Mouse (Mus musculus) heart, adult 10 weeks (tissue): ENCODE data around the gene Zic3. TPM values are rescaled to one million over a fixed set of nuclear protein-coding genes. Genes with fewer than 3 reads are reported as not detected.

Experiments
- polyA plus RNA-seq: library from polyadenylated mRNA; stranded (reverse); fragments of 350-450 nt; fragmentation: Illumina TruSeq; extraction: RNeasy Lipid Tissue Mini Kit (QIAGEN cat#74804); gene quantifications from one replicate; pipeline ENCODE4 v1.2.3, GENCODE M21; 2014; ENCODE audit warnings: low read depth, low replicate concordance

Gene Zic3
- not detected for polyA plus RNA-seq

GRCm38 (mm10) chrX:58022400-58022799 is at the start of gene Zic3:
Gene Zic3 (plus strand): TSS chrX:58022700.

